Mouse (Mus musculus): ENCODE measurements at regions not wholly inside any gene's neighbourhood (a gene's known extent, or its start where the extent isn't known, plus 50 kb on each side); places are given as distances from the start of the nearest gene placed in this dataset.

DNA sequence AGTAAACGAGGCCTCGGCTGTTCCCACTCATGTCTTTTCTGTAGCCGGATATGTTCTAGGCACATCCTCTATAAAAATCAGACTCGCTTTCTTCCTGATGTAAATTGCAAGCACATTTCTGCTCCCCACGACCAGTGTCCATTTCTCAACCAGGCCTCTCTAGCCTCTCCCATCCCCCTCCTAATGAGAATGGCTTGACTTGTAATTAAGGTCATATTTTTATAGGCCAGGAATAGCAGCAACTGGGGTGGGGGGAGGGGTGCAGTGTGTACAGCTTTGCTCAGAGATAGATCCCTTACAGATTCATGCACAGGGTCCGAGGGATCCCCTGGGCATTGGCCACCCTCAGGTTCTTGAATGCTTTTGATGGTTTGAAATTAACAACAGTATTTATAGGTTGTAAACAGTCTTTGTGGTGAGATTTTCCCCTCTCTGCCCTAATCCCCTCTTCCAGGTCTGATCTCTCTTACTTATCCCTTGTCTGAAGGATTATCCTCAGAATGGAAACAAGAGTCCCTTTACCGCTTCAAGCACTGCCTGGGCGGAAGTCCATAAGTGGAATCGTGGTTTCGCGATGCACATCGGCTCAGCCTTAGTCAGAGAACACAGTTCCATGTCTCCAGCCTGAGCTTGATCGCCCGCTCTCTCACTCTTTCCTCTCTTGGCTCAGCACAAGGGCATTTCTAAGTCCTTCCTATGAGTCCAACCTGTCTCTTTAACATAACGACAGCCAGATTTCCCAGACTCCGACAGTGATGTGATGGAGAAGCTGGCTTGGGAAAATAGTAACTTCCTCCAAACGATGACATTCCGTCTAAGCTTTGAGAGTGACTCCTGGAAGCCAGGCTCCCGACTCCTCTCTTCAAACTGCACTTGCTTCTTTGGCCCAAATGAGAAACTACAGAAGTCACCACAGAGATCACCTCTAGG, 124.3 kb upstream of the Msx2 start:
- no peak for DNase-seq (ENCODE audit: low spot score in 2 of 2)

DNA sequence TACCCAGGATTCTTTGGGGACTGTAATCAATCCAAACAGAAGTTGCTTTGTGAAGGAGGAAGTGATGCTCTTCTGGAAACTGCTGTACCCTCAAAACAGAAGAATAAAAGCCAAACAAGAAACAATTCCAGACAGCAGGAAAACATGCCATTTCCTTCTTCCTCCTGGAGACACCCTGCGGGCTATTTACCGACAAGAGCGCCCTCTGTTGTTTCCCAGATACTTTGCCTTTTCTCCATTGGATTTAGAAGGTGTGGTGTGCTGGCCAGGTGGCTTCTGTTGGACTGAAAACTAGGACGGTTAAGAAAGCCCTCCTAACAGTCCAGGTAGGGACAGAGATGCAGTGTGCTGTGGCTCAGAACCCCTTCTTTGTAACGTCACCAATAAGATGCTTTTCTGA, 119.9 kb upstream of the Msx2 start:
- DNase-seq (ENCODE audit: low spot score in 2 of 2): no peak

DNA sequence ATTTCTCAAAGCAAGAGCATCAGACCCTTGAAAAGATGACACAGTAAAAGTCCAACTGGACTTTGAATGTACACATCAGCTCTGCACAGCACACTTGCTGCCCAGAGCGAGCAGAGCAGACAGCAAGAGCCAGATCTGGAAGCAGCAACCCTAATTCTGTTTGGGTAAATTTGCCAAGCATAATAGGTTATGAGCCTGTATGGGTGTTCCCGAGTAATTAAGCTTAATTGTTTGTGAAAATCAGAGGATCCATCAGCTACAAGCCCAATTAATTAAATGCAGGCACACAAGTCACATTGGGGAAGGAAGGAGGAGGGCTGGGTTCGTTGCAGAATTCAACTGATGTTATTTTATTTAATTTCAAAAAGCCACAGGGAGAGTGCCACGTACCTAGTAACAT, 113.9 kb upstream of the Msx2 start:
- DNase-seq (ENCODE audit: low spot score in 2 of 2): no peak

DNA sequence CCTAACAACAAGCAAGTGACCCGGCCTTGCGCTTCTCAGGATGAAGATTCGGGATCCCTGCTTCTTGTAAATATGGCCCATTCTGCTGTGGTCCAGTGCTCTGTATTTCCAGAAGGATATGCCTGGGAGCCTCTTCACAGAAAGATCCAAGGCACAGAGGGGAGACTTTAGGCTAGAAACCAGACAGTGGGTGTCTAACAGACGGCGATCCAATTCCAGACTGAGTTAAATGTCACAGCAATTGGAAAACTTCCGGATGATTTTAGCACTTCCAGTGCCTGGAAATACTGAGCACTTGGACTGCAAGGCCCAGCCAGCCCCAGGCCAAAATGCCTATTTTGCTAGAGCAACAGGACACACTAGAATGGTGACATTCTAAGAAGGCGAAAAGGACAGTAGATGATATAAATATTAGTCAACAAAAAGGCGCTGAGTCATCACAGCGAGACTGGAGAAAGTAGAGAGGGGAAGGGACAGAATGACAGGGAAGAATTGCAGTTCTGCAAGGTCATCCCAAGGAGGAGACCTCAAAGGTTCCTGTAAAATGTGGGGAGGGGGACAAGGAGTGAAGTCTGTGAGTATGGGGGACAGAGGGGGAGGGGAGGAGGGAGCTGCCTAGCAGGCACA, 111.7 kb upstream of the Msx2 start:
- no peak for DNase-seq (ENCODE audit: low spot score in 2 of 2)

DNA sequence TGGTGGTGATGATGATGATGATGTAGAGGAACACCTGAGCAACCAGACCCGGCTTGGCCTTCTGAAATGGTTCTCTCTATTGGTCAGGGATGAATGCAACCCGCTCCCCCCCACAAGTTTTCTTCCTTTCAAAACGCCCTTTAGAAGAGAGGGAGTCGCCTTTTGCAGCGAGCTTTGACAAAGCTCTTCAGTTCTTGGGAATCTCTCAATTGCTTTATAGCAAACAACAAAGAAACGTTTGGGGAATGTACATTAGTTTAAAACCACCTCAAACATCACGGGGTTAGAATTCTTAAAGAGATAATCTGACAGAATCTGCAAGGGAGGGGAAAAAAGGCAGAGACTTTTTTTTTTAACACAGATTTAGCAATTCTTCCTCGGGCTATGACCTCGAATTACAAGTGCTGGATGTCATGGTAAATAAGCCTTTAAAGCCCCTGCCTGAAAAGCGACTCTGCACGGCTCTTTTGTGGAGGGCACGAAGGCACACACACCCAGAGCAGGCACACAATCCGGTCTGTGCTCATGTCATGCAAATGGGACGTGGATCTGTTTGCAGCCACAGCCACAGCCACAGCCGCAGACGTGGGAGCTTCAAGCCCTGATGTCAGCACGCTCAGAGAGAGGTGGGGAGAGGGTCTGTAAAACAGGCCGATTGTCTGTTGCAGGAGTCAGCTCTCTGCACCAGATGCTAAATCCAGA, 81.2 kb upstream of the Msx2 start:
- no peak for DNase-seq (ENCODE audit: low spot score in 2 of 2)

DNA sequence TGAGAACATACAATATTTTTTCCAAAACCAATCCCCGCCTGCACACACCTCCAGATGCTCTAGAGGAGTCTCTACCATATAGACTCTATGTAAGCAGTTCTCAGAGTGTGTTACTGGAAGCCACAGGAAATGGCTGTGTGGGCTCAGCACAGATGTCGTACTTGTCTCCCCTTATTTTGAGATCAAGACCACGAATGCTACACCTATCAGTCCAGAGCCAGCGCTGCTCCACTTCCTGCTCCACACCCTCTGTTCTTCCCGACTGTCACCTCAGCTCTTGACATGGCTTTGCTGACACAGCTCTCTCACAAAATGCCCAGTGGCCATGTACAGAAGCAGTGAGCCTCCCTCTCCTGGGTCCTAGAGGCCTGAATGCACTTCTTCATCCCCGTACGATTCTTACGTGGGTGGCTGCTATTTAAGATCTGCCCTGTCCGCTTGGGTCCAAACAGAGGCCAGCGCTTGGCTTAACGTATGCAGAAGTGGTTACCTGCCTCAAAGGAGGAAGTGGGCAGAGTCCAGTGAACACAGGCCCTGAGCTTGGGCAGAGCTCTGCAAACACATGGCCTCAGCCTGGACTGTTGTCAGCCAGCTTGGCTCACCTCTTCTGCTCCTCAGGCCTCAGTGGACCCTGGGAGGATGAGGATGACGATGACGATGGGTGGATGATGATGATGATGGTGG, 80.5 kb upstream of the Msx2 start:
- no peak for DNase-seq (ENCODE audit: low spot score in 2 of 2)

DNA sequence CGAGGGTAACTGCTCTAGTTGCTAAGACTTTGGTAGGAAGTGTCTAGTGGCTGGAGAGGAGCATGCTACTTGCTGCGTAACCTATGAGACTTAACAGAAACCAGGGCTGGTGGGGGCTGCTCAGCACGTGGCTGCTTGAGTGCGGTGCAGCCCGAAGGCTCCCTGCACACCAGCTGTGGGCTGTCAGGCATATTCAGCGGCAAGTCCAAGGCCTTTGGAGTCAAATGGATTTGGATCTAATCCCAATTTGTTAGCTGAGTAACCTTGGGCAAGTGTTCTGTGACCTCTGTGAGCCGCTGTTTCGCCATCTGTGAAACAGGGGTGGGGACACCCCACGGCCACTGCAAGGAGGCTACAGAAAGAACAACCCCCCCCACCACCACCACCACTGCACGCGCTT, 75.5 kb upstream of the Msx2 start:
- DNase-seq (ENCODE audit: low spot score in 2 of 2): no peak

DNA sequence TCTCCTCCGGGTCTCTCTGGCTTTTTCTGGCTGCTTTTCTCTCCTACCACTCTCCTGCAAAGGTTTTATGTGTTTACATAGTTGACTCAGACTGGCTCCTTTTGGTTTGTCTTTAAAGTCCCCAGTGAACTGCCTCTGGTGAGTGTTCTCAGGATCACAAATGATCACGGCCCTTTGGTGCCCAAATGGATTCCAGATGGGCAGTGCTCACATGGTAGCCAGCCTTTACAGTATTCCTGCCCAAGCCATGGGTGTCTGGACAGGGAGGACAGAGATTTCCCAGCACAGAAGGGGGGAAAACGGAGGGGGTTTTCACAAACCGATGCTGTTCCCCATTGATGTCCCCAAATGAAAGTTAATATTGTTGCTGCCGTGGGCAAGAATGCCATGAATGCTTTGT, 70.4 kb upstream of the Msx2 start:
- DNase-seq (ENCODE audit: low spot score in 2 of 2): no peak

DNA sequence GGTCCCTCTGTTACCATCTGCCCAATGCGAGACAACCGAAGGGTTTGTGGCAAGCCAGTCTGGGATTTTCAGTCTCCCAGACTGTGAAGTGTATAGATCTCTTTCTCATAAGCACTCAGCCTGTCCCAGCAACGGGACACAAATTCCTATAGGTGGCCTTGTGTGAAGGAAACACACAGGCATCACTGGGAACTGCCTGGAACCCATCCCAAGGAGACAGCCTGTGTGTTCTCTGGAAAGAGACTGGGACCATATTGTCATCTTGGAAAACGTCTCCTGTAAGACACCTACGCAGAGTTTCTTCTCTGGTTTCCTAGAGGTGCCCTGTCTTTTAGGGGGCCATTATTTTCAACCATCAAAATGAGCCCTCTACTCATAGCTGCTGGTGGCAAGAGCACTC, 66.9 kb upstream of the Msx2 start:
- no peak for DNase-seq (ENCODE audit: low spot score in 2 of 2)

DNA sequence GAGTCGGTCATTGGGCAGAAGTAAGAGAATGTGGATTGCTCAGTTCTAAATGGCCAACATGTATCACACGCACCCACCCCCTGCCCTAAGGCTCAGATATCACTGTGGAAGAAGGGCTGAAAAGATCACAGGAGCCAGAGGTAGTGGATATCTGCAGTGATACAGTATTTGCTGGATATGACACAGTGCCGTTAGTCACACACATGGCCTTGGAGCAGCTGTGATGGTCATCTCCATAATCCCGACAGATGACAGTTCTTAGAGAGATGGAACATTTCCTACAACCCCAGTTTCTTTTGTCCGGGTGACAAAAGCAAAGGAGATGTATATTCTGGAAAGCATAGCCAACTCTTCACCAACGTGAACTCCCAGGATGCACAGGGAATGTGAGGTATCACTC, 65.1 kb upstream of the Msx2 start:
- DNase-seq (ENCODE audit: low spot score in 2 of 2): no peak

DNA sequence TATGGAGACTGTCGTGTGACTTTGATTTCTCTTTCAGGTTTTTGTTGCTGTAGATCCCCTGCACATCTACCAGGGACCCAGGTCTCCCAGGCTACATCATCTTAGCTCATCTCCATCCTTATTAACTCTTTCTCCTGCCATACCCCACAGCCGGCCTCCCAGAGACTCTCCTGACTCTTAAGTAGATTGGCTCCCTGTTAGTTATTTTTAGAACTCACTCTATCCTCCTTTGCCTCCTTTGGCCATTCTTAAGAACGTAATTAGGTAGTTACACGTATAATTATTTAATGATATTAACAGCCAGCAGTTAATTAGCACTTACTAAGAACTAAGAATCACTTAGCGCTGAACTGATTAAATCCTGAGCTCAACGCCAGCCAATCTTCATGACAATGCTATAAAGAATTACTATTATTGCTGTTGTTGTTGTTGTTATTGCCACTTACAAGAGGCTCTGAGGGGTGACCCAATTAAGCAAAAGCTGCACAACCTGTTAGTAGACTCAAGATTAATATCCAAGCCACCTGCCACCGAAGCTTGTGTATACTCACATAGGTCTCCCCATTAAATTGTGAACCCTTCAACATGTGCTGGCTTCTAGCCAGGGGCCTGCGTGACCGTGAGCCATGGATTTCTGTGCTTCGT, 63.0 kb upstream of the Msx2 start:
- no peak for DNase-seq (ENCODE audit: low spot score in 2 of 2)

DNA sequence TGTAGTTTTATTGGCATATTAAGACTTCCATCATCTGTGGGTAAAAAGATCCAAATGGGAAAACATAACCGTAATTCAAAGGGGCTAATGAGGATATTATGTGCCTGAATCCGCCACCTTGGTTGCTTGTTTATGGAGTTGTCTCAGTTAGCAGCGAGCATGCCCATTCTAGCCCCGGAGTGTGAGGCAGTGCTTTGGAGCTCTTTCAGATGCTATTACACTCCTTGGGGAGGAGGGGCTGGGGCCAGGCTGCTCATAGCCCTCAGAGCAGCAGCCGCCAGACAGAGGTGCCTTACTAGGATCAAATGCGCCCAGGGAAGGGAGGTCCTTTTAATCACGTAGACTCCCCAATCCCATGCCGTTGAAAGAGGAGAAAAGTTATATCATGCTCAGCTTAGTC, 60.9 kb upstream of the Msx2 start:
- no peak for DNase-seq (ENCODE audit: low spot score in 2 of 2)

DNA sequence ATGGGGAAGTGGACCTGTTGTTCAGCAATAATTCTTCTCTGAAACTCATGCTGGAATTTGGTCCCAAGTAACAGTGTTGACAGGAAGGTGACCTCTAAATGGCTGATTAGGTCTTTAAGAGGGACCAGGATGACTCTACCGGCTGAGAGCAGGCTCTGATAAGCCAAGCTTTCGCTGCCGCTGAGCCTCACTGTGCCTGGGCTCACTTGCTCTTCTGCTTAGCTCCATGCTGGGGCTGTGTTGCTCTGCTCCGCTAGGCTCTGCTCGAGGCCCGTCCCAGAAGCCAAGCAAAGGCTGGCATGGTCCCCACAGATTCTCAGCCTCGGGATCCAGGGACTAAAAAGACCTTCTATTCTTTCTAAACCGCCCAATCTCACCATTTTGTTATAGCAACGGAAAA, 54.0 kb upstream of the Msx2 start:
- no peak for DNase-seq (ENCODE audit: low spot score in 2 of 2)

DNA sequence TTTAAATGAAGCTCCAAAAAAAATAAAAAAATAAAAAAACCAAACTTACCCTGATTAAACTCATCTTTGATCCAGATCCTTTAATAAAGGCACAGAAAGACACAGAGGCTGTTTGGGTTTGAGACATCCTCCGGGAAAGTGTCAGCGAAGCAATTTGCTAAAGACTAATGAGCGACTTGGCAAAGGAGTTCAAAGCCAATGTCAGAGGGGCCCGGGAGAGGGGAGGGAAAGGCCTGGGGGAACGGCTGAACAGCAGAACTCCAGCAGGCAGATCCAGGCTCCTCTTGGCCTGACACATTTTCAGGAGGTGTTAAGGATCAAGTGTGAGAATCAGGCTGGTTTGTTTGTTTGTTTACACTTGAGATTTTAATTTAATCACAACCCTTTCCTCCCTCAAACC, 49.9 kb upstream of the Msx2 start:
- DNase-seq (ENCODE audit: low spot score in 2 of 2): no peak

Measured in natural killer cell, adult 2 months (primary cell).